Mouse (Mus musculus) CD4-positive, CD25-positive, alpha-beta regulatory T cell, adult 2 months (primary cell): ENCODE measurements around the gene Jmjd6.

Source experiments
- DNase-seq: peaks from one replicate; pipeline ENCODE4 v3.0.0-alpha.2; 2012; ENCODE audit warnings: low read depth, low spot score

The Jmjd6 gene

DNA sequence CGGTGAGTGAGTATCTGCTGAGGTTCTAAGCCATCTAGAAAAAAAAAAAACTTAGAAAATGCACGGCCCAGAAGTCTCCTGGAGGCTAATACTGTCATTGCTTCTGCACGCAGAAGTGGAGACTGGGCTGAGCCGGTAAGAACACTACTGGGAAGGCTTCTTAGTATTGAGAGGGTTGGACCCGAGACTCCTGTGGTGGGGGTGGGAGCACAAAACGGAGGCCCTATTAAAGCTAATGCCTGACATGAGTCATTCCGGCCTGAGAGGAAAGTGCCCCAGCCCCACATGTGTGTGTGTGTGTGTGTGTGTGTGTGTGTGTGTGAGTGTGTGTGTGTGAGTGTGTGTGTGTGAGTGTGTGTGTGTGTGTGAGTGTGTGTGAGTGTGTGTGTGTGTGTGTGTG lies 36.1 kb downstream of the Jmjd6 start:
- no peak for DNase-seq

- DNase-seq, result no peak
Observed at GRCm38 (mm10) chr11:116806136-116807071, 36.8 kb downstream of the Jmjd6 start.

DNA sequence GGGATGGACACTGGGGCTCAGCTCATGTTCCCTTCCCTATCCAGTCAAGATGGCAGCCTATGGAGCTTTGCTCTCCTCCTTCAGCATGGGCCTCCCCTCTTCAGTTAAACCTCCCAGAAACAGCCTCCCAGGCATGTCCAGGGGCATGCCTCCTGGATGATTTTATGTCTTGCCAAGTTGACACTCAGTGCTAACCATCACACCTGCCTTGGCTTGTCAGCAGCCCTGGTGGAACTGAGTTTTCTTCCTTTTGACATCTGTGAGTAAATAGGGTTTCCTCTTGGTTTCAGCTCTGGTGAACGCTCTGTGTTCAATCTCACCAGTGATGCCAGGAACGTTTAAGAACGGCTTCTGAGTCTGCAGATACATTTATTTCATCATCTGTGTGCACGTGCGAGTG lies 40.5 kb downstream of the Jmjd6 start:
- no peak for DNase-seq

GRCm38 (mm10) chr11:116801106-116801505 lies 42.1 kb downstream of the Jmjd6 start:
- no peak for DNase-seq

- DNase-seq, result no peak
Observed at GRCm38 (mm10) chr11:116799364-116799763, 43.9 kb downstream of the Jmjd6 start.
